Mouse (Mus musculus) liver, embryonic 13.5 days (tissue): Measurements from ENCODE around the gene Kank3. TPM values are rescaled to one million over a fixed set of nuclear protein-coding genes. Genes with fewer than 3 reads are reported as not detected.
A peak's percentile ranks its signal among the peaks of the same experiment; 100 is the strongest.

ENCODE experiments used
- ATAC-seq: fragments of 200-750 bp; cut with Nextera tagmentation; 2 replicates; pipeline ENCODE4 v1.8.0; 2017; ENCODE audit warnings: low read depth, mild to moderate bottlenecking, moderate number of reproducible peaks, moderate library complexity
- DNase-seq: peaks from one replicate; pipeline ENCODE4 v3.0.0; 2022
- H3K27ac ChIP-seq: fragments of 300-500 bp; sonication (generic); 2 replicates; pipeline ENCODE4 v1.5.1; 2015; ENCODE audit warnings: moderate library complexity, mild to moderate bottlenecking, inconsistent platforms
- H3K27me3 ChIP-seq: fragments of 300-500 bp; sonication (generic); 2 replicates; pipeline ENCODE4 v1.6.1; 2015; ENCODE audit warnings: mild to moderate bottlenecking, inconsistent platforms
- H3K36me3 ChIP-seq: fragments of 300-500 bp; sonication (generic); 2 replicates; pipeline ENCODE4 v1.6.1; 2015; ENCODE audit warnings: mild to moderate bottlenecking, inconsistent platforms
- H3K4me1 ChIP-seq: fragments of 300-500 bp; sonication (generic); replicated peaks from 2 replicates; pipeline ENCODE4 v1.6.1; 2015; ENCODE audit warnings: inconsistent platforms
- H3K4me2 ChIP-seq: fragments of 300-500 bp; sonication (generic); 2 replicates; pipeline ENCODE4 v1.6.1; 2015; ENCODE audit warnings: inconsistent platforms, mild to moderate bottlenecking, moderate library complexity
- H3K4me3 ChIP-seq: fragments of 300-500 bp; sonication (generic); replicated peaks from 2 replicates; pipeline ENCODE4 v1.5.1; 2015; ENCODE audit warnings: mild to moderate bottlenecking, inconsistent platforms
- H3K9ac ChIP-seq: fragments of 300-500 bp; sonication (generic); 2 replicates; pipeline ENCODE4 v1.6.1; 2015; ENCODE audit warnings: mild to moderate bottlenecking, inconsistent platforms
- H3K9me3 ChIP-seq: fragments of 300-500 bp; sonication (generic); replicated peaks from 2 replicates; pipeline ENCODE4 v1.6.1; 2016; ENCODE audit warnings: inconsistent platforms
- whole genome bisulfite sequencing: fragments of 180-500 bp; shearing (Covaris S2); methylation state at CpG from one replicate; pipeline ENCODE4 v1.1.7; 2015; ENCODE audit not compliant: insufficient replicate concordance; 5-methylcytosine and 5-hydroxymethylcytosine counted together
- polyA plus RNA-seq: library from polyadenylated mRNA; unstranded; fragments of >200 nt; fragmentation: Nextera tagmentation; extraction: Ambion mirVana; gene quantifications from 2 replicates; pipeline ENCODE4 v1.2.1, GENCODE M21; 2015

Gene Kank3
- polyA plus RNA-seq, 1 experiment from 2014 or later = 8.9 TPM

GRCm38 (mm10) chr17:33865330-33866030, 55.2 kb downstream of the Kank3 start:
- H3K27me3 ChIP-seq = no peaks in the 10 kb centered on the region
- H3K9me3 ChIP-seq = no peaks in the 10 kb centered on the region
- H3K4me1 ChIP-seq = peaks cover 6% of the 10 kb centered on the region
- no peaks in the 10 kb centered on the region for H3K36me3 ChIP-seq
- no peak overlapping the region; the same call in 1 of the 2 replicates for H3K9ac ChIP-seq
- peak; percentile 53; the same call in 1 of the 2 replicates for ATAC-seq
- 18% methylated on average over 9 of the region's 9 CpGs for WGBS
- no peak overlapping the region for H3K4me3 ChIP-seq
- peak; percentile 59 for DNase-seq
- peak overlapping the region; percentile 41 for H3K4me2 ChIP-seq
- no peak overlapping the region for H3K27ac ChIP-seq

Other genes starting within 250 kb of the Kank3 start
- gene Zfp414, start 181.4 kb upstream of the Kank3 start, polyA plus RNA-seq = 22.2 and 24.2 TPM in 2 replicates
- gene Pram1, start 172.5 kb upstream of the Kank3 start, polyA plus RNA-seq = 0.63 and 0.76 TPM in 2 replicates
- 160 and 237 TPM in 2 replicates for gene Hnrnpm, start 123.7 kb upstream of the Kank3 start, polyA plus RNA-seq
- 214 and 231 TPM in 2 replicates for gene March2, start 91.8 kb upstream of the Kank3 start, polyA plus RNA-seq
- gene Rab11b, start 50.0 kb upstream of the Kank3 start, polyA plus RNA-seq = 117 and 123 TPM in 2 replicates
- gene Angptl4, start 28.7 kb upstream of the Kank3 start, polyA plus RNA-seq = 18.9 and 20.2 TPM in 2 replicates
- 614 and 696 TPM in 2 replicates for gene Rps28, start 14.0 kb downstream of the Kank3 start, polyA plus RNA-seq
- gene Ndufa7, start 14.1 kb downstream of the Kank3 start, polyA plus RNA-seq = 250 and 284 TPM in 2 replicates
- 19.9 and 22.0 TPM in 2 replicates for gene Cd320, start 32.6 kb downstream of the Kank3 start, polyA plus RNA-seq
- gene Gm7029, start 63.3 kb downstream of the Kank3 start, polyA plus RNA-seq = not detected in 2 replicates
- 6.9 and 7.6 TPM in 2 replicates for gene Kifc1, start 80.1 kb downstream of the Kank3 start, polyA plus RNA-seq
- gene Platr17, start 94.6 kb downstream of the Kank3 start, polyA plus RNA-seq = 0.60 and 0.91 TPM in 2 replicates
- 25.5 and 27.6 TPM in 2 replicates for gene Daxx, start 98.9 kb downstream of the Kank3 start, polyA plus RNA-seq
- gene Tapbp, start 105.4 kb downstream of the Kank3 start, polyA plus RNA-seq = 27.6 and 30.5 TPM in 2 replicates
- gene Zbtb22, start 105.4 kb downstream of the Kank3 start, polyA plus RNA-seq = 10.1 and 10.7 TPM in 2 replicates
- gene Rgl2, start 119.0 kb downstream of the Kank3 start, polyA plus RNA-seq = 7.1 and 7.4 TPM in 2 replicates
- 153 and 157 TPM in 2 replicates for gene Pfdn6, start 129.8 kb downstream of the Kank3 start, polyA plus RNA-seq
- 30.1 and 34.9 TPM in 2 replicates for gene Wdr46, start 130.1 kb downstream of the Kank3 start, polyA plus RNA-seq
- gene B3galt4, start 141.0 kb downstream of the Kank3 start, polyA plus RNA-seq = 2.3 and 2.5 TPM in 2 replicates
- 27.7 and 30.1 TPM in 2 replicates for gene Vps52, start 145.3 kb downstream of the Kank3 start, polyA plus RNA-seq
- 1,343 and 1,499 TPM in 2 replicates for gene Rps18, start 145.5 kb downstream of the Kank3 start, polyA plus RNA-seq
- 80.9 and 88.3 TPM in 2 replicates for gene H2-K1, start 189.8 kb downstream of the Kank3 start, polyA plus RNA-seq
- gene Ring1, start 214.2 kb downstream of the Kank3 start, polyA plus RNA-seq = 5.2 and 5.4 TPM in 2 replicates
- 25.2 and 25.7 TPM in 2 replicates for gene H2-Ke6, start 217.5 kb downstream of the Kank3 start, polyA plus RNA-seq
- gene Slc39a7, start 221.2 kb downstream of the Kank3 start, polyA plus RNA-seq = 71.7 and 76.7 TPM in 2 replicates
- gene Rxrb, start 221.3 kb downstream of the Kank3 start, polyA plus RNA-seq = 18.2 and 18.6 TPM in 2 replicates
- 0.32 and 0.54 TPM in 2 replicates for gene Col11a2, start 228.9 kb downstream of the Kank3 start, polyA plus RNA-seq